In genomic region chr7:49764011-49764716, GRCm38 (mm10) we compare ENCODE assay signal across 11 mouse cellular contexts. TPM values are rescaled to one million over a fixed set of nuclear protein-coding genes. Genes with fewer than 3 reads are reported as not detected.
A peak's percentile ranks its signal among the peaks of the same experiment; 100 is the strongest.
DNase-seq lines count a peak whose midpoint lies in the region; ATAC-seq and TF ChIP-seq lines count a peak whose summit lies in the region.
"Had no signal": no experiment of that assay in that cellular context is flagged by ENCODE, and none has a peak within 500 bp of the region (broad histone marks: within the 10 kb centered on the region; RNA-seq: fewer than 3 reads in every experiment).

No protein-coding gene starts in this region.

- H3K36me3 ChIP-seq in liver, embryonic 14.5 days (replicated peaks; ENCODE audit: control insufficient read depth, insufficient read depth, low read depth) = peaks cover 32% of the 10 kb centered on the region
- H3K36me3 ChIP-seq: hindbrain, embryonic 12.5 days had no signal

- TF ChIP-seq EP300 in liver, embryonic 14.5 days (IDR thresholded peaks at IDR 0.05; ENCODE audit: low read depth) = no peak

- no peaks in the 10 kb centered on the region for H3K27me3 ChIP-seq in liver, embryonic 14.5 days (ENCODE audit: control insufficient read depth, insufficient read depth, low read length)
- H3K27me3 ChIP-seq: Patski had no signal

- peaks cover 46 to 52% of the 10 kb centered on the region in 2 experiments for H3K4me1 ChIP-seq in liver, embryonic 14.5 days (replicated peaks; ENCODE audit: control insufficient read depth in 2 of 2, insufficient read depth in 2 of 2, low read length in 1 of 2)
- H3K4me1 ChIP-seq: hindbrain, embryonic 12.5 days had no signal

- H3K27ac ChIP-seq in liver, embryonic 14.5 days = peak overlapping the region; percentile 96
- H3K27ac ChIP-seq: hindbrain, embryonic 12.5 days had no signal

- peak overlapping the region; percentile 88 for H3K4me2 ChIP-seq in liver, embryonic 14.5 days (ENCODE audit: low read depth)
- H3K4me2 ChIP-seq: hindbrain, embryonic 12.5 days had no signal

- no peaks in the 10 kb centered on the region for H3K9me3 ChIP-seq in liver, embryonic 14.5 days (ENCODE audit: control insufficient read depth, low read length)

- peak; percentile 74 for ATAC-seq in liver, embryonic 14.5 days (ENCODE audit: insufficient read depth)
- ATAC-seq: Patski had no signal

- peak overlapping the region; percentile 66 for H3K9ac ChIP-seq in liver, embryonic 14.5 days (replicated peaks)
- H3K9ac ChIP-seq: hindbrain, embryonic 12.5 days had no signal

- DNase-seq in urinary bladder, postnatal 14 days (ENCODE audit: low spot score) = peak; percentile 30
- DNase-seq in urinary bladder, postnatal 4 days (ENCODE audit: low spot score in 2 of 2) = no peak
- DNase-seq in embryo, embryonic 10.5 days (ENCODE audit: low spot score) = peak; percentile 37
- DNase-seq in liver, embryonic 14.5 days (ENCODE audit: low read depth in 3 of 3, low spot score in 3 of 3) = peak; percentile 78 to 82 (median 79)
- no peak for DNase-seq in lung, postnatal 4 days
- no peak for DNase-seq in right cerebral cortex, postnatal 36 days (ENCODE audit: low spot score in 2 of 2)
- DNase-seq in cerebellum, adult 9-11 months = no peak
- no peak for DNase-seq in lung, postnatal 14 days
- DNase-seq: cerebellum, postnatal 14 days had no signal

- peak overlapping the region; percentile 15 to 17; a peak in 3 of 4 replicates for H3K4me3 ChIP-seq in liver, embryonic 14.5 days (ENCODE audit: insufficient read depth in 1 of 2, low read depth in 2 of 2, low read length in 2 of 2)
- H3K4me3 ChIP-seq: hindbrain, embryonic 12.5 days had no signal

- no peak for TF ChIP-seq CTCF in liver, embryonic 14.5 days (IDR thresholded peaks at IDR 0.05; ENCODE audit: low read depth)

- WGBS in liver, embryonic 14.5 days (ENCODE audit: insufficient replicate concordance) = 30% methylated on average over 10 of the region's 10 CpGs

RNA-seq across cellular contexts. Expression of gene Htatip2, which starts 5.2 kb away (rescaled TPM):
- 10.8 and 17.3 TPM in 2 replicates for polyA plus RNA-seq in liver, embryonic 14.5 days (2012; rRNA removed)
- 26.2 and 28.6 TPM in 2 replicates for polyA plus RNA-seq in liver, embryonic 14.5 days (2014; fragmentation: Nextera tagmentation; extraction: Ambion mirVana)
- polyA plus RNA-seq: Patski had no signal

RNA-seq across cellular contexts. Expression of gene Prmt3, which starts 14.0 kb away (rescaled TPM):
- polyA plus RNA-seq in liver, embryonic 14.5 days (2012; rRNA removed) = 9.2 and 12.2 TPM in 2 replicates
- 20.1 and 25.7 TPM in 2 replicates for polyA plus RNA-seq in liver, embryonic 14.5 days (2014; fragmentation: Nextera tagmentation; extraction: Ambion mirVana)

Comparison
In these comparisons a context has a peak if more than half of its experiments do, and no peak if none do; other contexts are left out.
1. DNase-seq: peak in urinary bladder, postnatal 14 days (single experiment), embryo, embryonic 10.5 days (single experiment) and liver, embryonic 14.5 days (3 of 3); none in urinary bladder, postnatal 4 days (0 of 2), lung, postnatal 4 days (0 of 2), right cerebral cortex, postnatal 36 days (0 of 2), cerebellum, adult 9-11 months (single experiment) and lung, postnatal 14 days (single experiment).